Mouse (Mus musculus): ENCODE data around the gene Rdm1. TPM values are rescaled to one million over a fixed set of nuclear protein-coding genes. Genes with fewer than 3 reads are reported as not detected.

Gene Rdm1
- total RNA-seq, 2 experiments from 2014 or later: 4.5 to 4.7 TPM

DNA sequence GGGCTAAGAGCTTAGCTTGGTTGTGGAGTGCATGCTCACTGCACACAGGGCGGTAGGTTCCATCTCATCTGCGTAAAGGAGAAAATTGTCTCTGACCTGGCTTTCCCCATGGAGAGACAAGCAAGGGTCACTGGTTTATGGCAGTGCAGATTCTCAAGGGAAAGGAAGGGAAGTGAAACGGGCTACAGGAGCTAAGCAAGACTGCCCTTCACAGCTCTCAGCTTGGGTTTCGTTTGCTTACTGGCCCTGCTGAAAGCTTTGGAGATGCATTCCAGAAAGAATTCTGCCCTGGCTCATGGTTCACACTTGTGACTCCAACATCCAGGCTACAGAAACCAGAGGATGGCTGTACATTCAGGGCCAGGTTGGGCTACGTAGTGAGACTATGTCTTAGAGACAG, 51.8 kb downstream of the Rdm1 start:
- intact Hi-C loops (cut with DNase I): no loop called here
- no peak for DNase-seq

DNA sequence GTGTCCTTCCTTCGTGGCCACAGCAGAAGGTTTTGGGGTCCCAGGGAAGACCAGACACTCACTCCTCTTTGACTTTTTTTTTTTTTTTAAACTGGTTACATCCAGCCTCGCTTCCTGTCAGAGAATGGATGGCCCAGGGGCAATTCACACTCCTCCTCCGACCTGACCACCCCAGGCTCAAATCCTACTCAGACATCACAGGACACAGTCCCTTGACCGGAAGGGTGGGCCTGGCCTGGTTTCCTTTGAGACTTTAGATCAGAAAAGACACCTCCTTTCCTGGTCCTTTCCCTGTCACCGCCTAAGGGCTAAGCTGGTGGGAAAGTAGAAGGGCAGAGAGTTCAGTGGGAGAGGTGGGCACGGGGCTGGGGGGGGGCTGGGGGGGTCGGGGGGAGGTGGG, 52.9 kb downstream of the Rdm1 start:
- DNase-seq: no peak
- intact Hi-C loops (cut with DNase I): no loop called here

DNA sequence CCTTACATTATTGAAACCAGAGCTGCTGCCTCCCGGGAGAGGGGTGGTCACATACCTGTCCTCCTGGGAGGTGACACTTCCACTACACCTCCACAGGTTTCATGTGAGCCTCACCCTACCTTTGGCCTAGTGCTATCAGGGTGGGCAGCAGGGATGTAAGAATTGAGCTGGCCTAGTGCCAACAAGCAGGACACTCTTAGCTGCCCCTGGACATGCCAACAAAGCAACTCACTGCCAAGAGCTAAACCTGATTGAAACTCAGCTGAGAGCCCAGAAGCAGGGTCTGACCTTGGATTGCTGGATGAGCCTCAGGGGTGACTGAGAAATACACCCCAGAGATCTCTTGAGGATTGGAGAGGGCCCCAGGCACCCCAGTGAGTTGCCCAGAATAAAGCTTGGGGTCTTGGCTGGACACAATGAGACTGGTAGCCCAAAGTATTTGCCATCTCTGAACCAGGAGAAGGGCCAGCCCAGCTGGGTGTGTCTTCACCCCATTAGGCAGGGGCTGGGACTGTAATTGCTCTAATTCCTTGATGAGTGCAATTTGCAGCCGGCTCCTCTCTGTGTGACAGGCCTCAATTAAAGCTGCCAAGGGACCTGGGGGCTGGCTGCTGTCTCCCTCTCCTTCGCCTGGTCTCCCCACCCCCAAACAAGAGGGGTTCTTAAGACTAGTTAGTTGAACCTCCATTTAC, 53.8 kb downstream of the Rdm1 start:
- peak; percentile 35 for DNase-seq
- intact Hi-C loops (cut with DNase I): no loop called here

GRCm38 (mm10) chr11:101681968-101682367, 55.0 kb downstream of the Rdm1 start:
- intact Hi-C loops (cut with DNase I): no loop called here
- no peak for DNase-seq

- DNase-seq: no peak
- intact Hi-C loops (cut with DNase I): no loop called here
Observed at GRCm38 (mm10) chr11:101682410-101682960, 55.5 kb downstream of the Rdm1 start.

Other genes with a start within 250 kb of the Rdm1 start
- gene Aarsd1, start 209.6 kb upstream of the Rdm1 start, total RNA-seq (2021): 10 to 100 TPM; 50.3 to 52.5 TPM
- gene Gm27029, start 202.4 kb upstream of the Rdm1 start, total RNA-seq (2021): 1 to 10 TPM; 4.5 to 6.5 TPM
- gene Rundc1, start 202.1 kb upstream of the Rdm1 start, total RNA-seq (2021): 10 to 100 TPM; 22.9 to 23.5 TPM
- 1 to 10 TPM; 1.2 to 2.4 TPM for gene Ptges3l, start 201.9 kb upstream of the Rdm1 start, total RNA-seq (2021)
- 10 to 100 TPM; 68.9 to 71.3 TPM for gene Rpl27, start 184.9 kb upstream of the Rdm1 start, total RNA-seq (2021)
- gene Ifi35, start 178.8 kb upstream of the Rdm1 start, total RNA-seq (2021): 1 to 10 TPM in 1 of 2 experiments, under 1 TPM in 1; 0.84 to 1.4 TPM
- gene Rnd2, start 162.2 kb upstream of the Rdm1 start, total RNA-seq (2021): 10 to 100 TPM; 70.3 to 72.3 TPM
- gene Vat1, start 161.0 kb upstream of the Rdm1 start, total RNA-seq (2021): 100 to 1,000 TPM; 107 to 112 TPM
- 1 to 10 TPM; 2.8 to 3.3 TPM for gene Brca1, start 75.2 kb upstream of the Rdm1 start, total RNA-seq (2021)
- gene Nbr1, start 75.0 kb upstream of the Rdm1 start, total RNA-seq (2021): 100 to 1,000 TPM; 109 to 157 TPM
- 1 to 10 TPM; 1.5 to 3.5 TPM for gene Tmem106a, start 45.0 kb upstream of the Rdm1 start, total RNA-seq (2021)
- not detected for gene Gm11634, start 27.9 kb upstream of the Rdm1 start, total RNA-seq (2021)
- 10 to 100 TPM; 23.3 to 26.5 TPM for gene Arl4d, start 38.3 kb downstream of the Rdm1 start, total RNA-seq (2021)
- gene Dhx8, start 105.7 kb downstream of the Rdm1 start, total RNA-seq (2021): 10 to 100 TPM; 37.2 to 41.2 TPM
- gene Etv4, start 158.2 kb downstream of the Rdm1 start, total RNA-seq (2021): 10 to 100 TPM; 23.7 to 27.1 TPM

Data from left cerebral cortex, postnatal 4 days (tissue).